Mouse (Mus musculus) bone marrow, adult 2 months (tissue): ENCODE data around the gene Dppa4. TPM values are rescaled to one million over a fixed set of nuclear protein-coding genes. Genes with fewer than 3 reads are reported as not detected.

Experiments
- H3K27ac ChIP-seq: fragments of 200-500 bp; 2 replicates; pipeline ENCODE4 v1.5.1; 2012; ENCODE audit warnings: low read depth, mild to moderate bottlenecking, control low read depth, inconsistent platforms, low read length; ENCODE audit not compliant: control insufficient read depth, poor library complexity, insufficient read depth
- H3K4me1 ChIP-seq: fragments of 200-500 bp; 2 replicates; pipeline ENCODE4 v1.6.1; 2011; ENCODE audit warnings: low read length; ENCODE audit not compliant: control insufficient read depth, insufficient read depth
- H3K4me3 ChIP-seq: fragments of 200-500 bp; replicated peaks from 2 replicates; pipeline ENCODE3; 2011; ENCODE audit warnings: mild to moderate bottlenecking, low read depth, low read length, control low read depth; ENCODE audit not compliant: control insufficient read depth
- CTCF ChIP-seq: fragments of 200-500 bp; IDR thresholded peaks from 2 replicates; pipeline ENCODE4 v1.5.1; 2011; ENCODE audit warnings: low read length, control low read depth; ENCODE audit not compliant: control insufficient read depth, insufficient read depth
- POLR2A ChIP-seq: fragments of 200-500 bp; IDR thresholded peaks from 2 replicates; pipeline ENCODE4 v1.6.1; 2011; ENCODE audit warnings: low read depth, mild to moderate bottlenecking, control low read depth, low read length, borderline replicate concordance; ENCODE audit not compliant: control insufficient read depth
- WGBS: fragments of 180-500 bp; shearing (Covaris S2); methylation state at CpG from one replicate; pipeline ENCODE4 v1.1.7; 2018; 5-methylcytosine and 5-hydroxymethylcytosine counted together
- polyA plus RNA-seq: library from polyadenylated mRNA; stranded (reverse); fragments of >200 nt; gene quantifications from 2 replicates; pipeline ENCODE4 v1.2.4, GENCODE M21; 2011; ENCODE audit warnings: low replicate concordance; ENCODE audit not compliant: missing spikeins, insufficient read depth, insufficient read length

The Dppa4 gene
- polyA plus RNA-seq, result 17.2 TPM in 1 of 2 replicates, not detected in the other

DNA sequence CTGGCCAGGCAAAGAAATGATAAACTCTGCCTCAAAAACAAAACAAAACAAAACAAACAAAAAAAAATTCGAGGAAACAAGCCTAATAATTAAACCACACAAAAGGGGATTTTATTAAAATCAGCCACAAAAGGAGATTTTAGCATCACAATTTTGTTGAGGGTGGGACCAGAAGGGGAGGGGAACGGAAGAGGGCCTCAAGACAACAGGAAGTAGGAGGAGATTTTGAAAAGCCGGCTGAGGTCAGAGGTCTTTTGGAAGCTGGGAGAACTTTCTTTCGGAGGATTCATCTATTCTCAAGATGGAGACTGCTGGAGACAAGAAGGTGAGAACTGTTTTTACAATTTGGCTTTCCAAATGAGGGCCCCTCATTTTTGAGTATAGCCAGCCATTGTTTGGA lies at the start of gene Dppa4:
TSS of gene Dppa4 (plus strand) at position 217 of the 400 bp plus-strand sequence.
- Histone ChIP-seq H3K4me3 (no peak within 1 kb of the TSS), H3K27ac (no peak within 1 kb of the TSS), H3K4me1 (no peaks in the 10 kb centered on the region)
- 72% methylated on average over 4 of the region's 4 CpGs for WGBS
- TF ChIP-seq POLR2A (no peak), CTCF (no peak)

DNA sequence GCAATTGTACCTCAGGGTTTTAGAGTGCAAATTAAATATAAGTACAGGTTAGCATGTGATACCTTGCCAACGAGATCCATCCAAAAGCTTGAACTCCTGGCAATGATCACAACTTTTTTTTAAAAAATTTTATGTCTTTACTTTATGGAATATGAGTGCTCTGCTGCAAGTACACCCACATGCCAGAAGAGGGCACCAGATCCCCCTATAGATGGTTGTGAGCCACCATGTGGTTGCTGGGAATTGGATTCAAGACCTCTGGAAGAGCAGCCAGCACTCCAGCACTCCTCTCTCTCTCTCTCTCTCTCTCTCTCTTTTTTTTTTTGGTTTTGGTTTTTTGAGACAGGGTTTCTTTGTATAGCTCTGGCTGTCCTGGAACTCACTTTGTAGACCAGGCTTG lies 48.5 kb upstream of the Dppa4 start:
- H3K4me3 ChIP-seq, result no peak overlapping the region
- TF ChIP-seq POLR2A, result no peak
- 82% methylated on average over 1 of the region's 1 CpGs for WGBS

GRCm38 (mm10) chr16:48237676-48238075 lies 45.9 kb upstream of the Dppa4 start:
- H3K4me3 ChIP-seq, result no peak overlapping the region
- no peak overlapping the region for H3K27ac ChIP-seq
- TF ChIP-seq POLR2A (no peak), CTCF (no peak)
- WGBS, result 78% methylated on average over 7 of the region's 7 CpGs
- no peaks in the 10 kb centered on the region for H3K4me1 ChIP-seq

More for the DNA sequence above, 48.5 kb upstream of the Dppa4 start:
- H3K4me1 ChIP-seq, result no peaks in the 10 kb centered on the region
- H3K27ac ChIP-seq, result no peak overlapping the region

DNA sequence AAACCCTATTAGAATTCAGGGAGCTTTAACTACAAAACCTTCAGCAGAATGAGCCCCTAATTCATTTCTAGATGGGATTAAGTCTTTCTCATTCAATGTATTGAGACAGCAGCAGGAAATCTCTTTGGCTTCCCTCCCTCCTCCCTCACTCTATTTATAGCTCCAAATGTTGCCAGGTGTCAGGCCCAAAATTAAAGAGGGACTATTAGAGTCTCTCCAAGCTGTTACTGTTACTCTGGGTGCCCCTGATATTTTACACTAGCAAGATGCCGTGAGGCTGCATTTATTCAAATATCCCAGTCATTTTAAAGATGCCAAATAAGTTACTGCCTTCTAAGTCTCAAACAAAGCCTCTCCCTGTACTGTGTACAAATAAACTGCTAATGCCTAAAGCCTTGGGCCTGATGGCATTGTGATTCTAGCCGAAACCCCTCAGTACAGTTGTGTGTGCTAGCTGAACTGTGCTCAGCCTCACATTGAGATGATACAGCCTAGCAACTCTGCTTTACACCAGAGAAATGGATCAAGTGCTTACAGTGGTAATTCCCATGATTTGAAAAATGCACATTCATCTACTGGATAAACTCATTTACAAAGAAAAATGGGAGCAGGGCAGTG lies 36.4 kb upstream of the Dppa4 start:
- TF ChIP-seq POLR2A (no peak), CTCF (no peak)
- 86% methylated on average over 2 of the region's 2 CpGs for WGBS

DNA sequence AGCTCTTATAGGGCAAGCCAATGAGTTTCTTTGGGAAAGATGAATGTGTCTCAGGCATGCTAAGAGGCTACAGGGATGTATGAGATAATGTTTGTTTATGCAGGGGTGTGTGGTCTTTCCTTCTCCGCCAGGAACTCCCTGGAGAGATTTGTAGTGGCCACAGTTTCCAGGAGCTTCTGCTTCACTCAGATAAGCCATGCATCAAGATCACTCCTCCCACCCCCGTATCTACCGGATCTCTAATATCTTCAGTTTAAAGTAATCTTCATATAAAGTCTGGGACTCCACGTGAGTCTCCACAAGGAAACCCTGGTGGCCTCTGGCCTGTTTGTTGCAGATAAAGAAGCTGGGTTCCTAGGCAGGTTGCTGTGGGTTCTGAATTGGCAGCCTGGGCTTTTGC lies 30.7 kb upstream of the Dppa4 start:
- TF ChIP-seq CTCF (no peak), POLR2A (no peak)
- H3K4me3 ChIP-seq, result no peak overlapping the region
- whole genome bisulfite sequencing, result 14% methylated on average over 4 of the region's 4 CpGs
- H3K4me1 ChIP-seq, result no peaks in the 10 kb centered on the region
- H3K27ac ChIP-seq, result no peak overlapping the region

More for the DNA sequence above, 36.4 kb upstream of the Dppa4 start:
- H3K4me1 ChIP-seq, result no peaks in the 10 kb centered on the region
- no peak overlapping the region for H3K4me3 ChIP-seq
- H3K27ac ChIP-seq, result no peak overlapping the region

DNA sequence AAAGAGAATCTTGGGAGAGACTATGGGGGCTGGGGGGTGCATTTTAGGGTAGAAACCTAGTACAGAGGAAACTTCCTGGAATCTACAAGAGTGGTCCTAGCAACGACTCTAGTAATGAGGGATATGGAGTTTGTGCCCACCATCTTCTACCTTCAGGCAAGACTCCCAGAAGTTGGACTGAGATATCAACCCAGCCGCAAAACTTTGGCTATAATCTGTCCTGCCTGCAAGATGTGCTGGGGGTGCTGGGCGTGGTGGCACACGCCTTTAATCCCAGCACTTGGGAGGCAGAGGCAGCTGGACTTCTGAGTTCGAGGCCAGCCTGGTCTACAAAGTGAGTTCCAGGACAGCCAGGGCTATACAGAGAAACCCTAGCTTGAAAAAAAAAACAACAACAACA lies 28.9 kb upstream of the Dppa4 start:
- no peak overlapping the region for H3K4me3 ChIP-seq
- TF ChIP-seq CTCF (no peak), POLR2A (no peak)
- H3K4me1 ChIP-seq, result no peaks in the 10 kb centered on the region
- 65% methylated on average over 5 of the region's 5 CpGs for WGBS
- no peak overlapping the region for H3K27ac ChIP-seq

DNA sequence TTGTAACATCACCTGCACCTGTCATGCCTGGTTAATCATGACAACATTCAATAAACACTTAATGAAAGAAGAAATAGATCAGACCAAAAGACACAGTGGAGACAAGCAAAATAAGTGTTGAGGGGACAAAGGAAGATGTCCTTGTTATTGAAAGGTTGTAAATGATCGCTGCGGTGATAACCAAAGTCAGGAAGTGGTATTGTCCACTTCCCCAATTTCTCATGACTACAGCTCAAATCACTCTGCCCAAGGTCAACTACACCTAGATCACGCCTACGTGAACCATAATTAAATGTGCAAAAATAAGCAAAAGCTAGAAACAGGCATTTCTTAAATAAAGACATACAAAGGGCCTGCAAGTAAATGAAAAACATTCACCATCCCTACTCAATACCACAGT lies 24.0 kb upstream of the Dppa4 start:
- TF ChIP-seq CTCF (no peak), POLR2A (no peak)
- WGBS, result 4% methylated on average over 4 of the region's 4 CpGs
- Histone ChIP-seq H3K4me1 (no peaks in the 10 kb centered on the region), H3K4me3 (no peak overlapping the region), H3K27ac (no peak overlapping the region)

DNA sequence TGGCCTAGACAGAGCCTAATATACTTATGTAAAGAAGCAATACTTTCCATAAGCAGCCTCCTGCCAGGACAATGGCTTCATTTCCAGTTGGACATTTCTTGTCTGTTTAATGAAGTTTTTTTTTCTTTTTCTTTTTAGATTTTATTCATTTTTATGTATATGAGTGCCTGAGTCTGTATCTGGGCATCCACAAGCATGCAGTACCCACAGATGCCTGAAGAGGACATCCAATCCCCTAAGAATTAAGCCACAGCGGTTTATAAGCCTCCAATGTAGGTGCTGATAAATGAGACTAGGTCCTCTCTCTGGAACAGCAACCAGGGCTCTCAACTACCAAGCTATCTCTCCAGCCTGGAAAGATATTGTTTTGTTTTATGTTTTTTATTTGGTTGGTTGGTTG lies 20.6 kb upstream of the Dppa4 start:
- H3K27ac ChIP-seq, result no peak overlapping the region
- no peaks in the 10 kb centered on the region for H3K4me1 ChIP-seq
- TF ChIP-seq POLR2A (no peak), CTCF (no peak)
- no peak overlapping the region for H3K4me3 ChIP-seq
- 76% methylated on average over 1 of the region's 1 CpGs for WGBS

- no peaks in the 10 kb centered on the region for H3K4me1 ChIP-seq
- TF ChIP-seq CTCF, result no peak
- no peak for TF ChIP-seq POLR2A
- WGBS, result 80% methylated on average over 4 of the region's 4 CpGs
- no peak overlapping the region for H3K4me3 ChIP-seq
- H3K27ac ChIP-seq, result no peak overlapping the region
Measured at GRCm38 (mm10) chr16:48265856-48266255, 17.7 kb upstream of the Dppa4 start.
